Mouse (Mus musculus) thymus, adult 2 months (tissue): ENCODE results near the gene Smndc1. TPM values are rescaled to one million over a fixed set of nuclear protein-coding genes. Genes with fewer than 3 reads are reported as not detected.

Experiments used
- DNase-seq: peaks from one replicate; pipeline ENCODE4 v3.0.0; 2021
- H3K27ac ChIP-seq: fragments of 200-500 bp; 2 replicates; pipeline ENCODE4 v1.5.1; 2012; ENCODE audit warnings: low read length, control low read depth; ENCODE audit not compliant: control insufficient read depth, insufficient read depth
- H3K27me3 ChIP-seq: fragments of 200-500 bp; 2 replicates; pipeline ENCODE4 v1.6.1; 2012; ENCODE audit warnings: mild to moderate bottlenecking, low read length, moderate library complexity, mixed read lengths; ENCODE audit not compliant: control insufficient read depth, insufficient read depth
- H3K36me3 ChIP-seq: fragments of 200-500 bp; 2 replicates; pipeline ENCODE4 v1.6.1; 2012; ENCODE audit warnings: mild to moderate bottlenecking, low read length, moderate library complexity; ENCODE audit not compliant: control insufficient read depth, insufficient read depth
- H3K4me1 ChIP-seq: fragments of 200-500 bp; replicated peaks from 2 replicates; pipeline ENCODE4 v1.6.1; 2012; ENCODE audit warnings: low read length; ENCODE audit not compliant: control insufficient read depth, insufficient read depth
- H3K4me3 ChIP-seq: fragments of 200-500 bp; 2 replicates; pipeline ENCODE4 v1.5.1; 2012; ENCODE audit warnings: mild to moderate bottlenecking, low read length, control low read depth, moderate library complexity; ENCODE audit not compliant: control insufficient read depth, insufficient read depth
- CTCF ChIP-seq: fragments of 200-500 bp; IDR thresholded peaks from 2 replicates; pipeline ENCODE4 v1.5.1; 2012; ENCODE audit warnings: mild to moderate bottlenecking, control low read depth, low read length, moderate library complexity, borderline replicate concordance; ENCODE audit not compliant: control insufficient read depth, poor library complexity, insufficient read depth; ENCODE audit errors: extremely low read depth
- POLR2A ChIP-seq: fragments of 200-500 bp; IDR thresholded peaks from 2 replicates; pipeline ENCODE4 v1.6.1; 2012; ENCODE audit warnings: mild to moderate bottlenecking, low read length, control low read depth, moderate library complexity; ENCODE audit not compliant: control insufficient read depth, poor library complexity, insufficient read depth; ENCODE audit errors: extremely low read depth
- WGBS: fragments of 180-500 bp; shearing (Covaris S2); methylation state at CpG from one replicate; pipeline ENCODE4 v1.1.7; 2018; 5-methylcytosine and 5-hydroxymethylcytosine counted together
- polyA plus RNA-seq: library from polyadenylated mRNA; depleted of rRNA; stranded (reverse); fragments of >200 nt; gene quantifications from 2 replicates; pipeline ENCODE4 v1.2.3, GENCODE M21; 2012; rRNA removed

The Smndc1 gene
- 6.7 and 6.8 TPM in 2 replicates for polyA plus RNA-seq

- Histone ChIP-seq H3K4me3 (peak within 1 kb of the TSS; percentile 90), H3K36me3 (peaks cover 22% of the 10 kb centered on the region), H3K27ac (peak within 1 kb of the TSS; percentile 38), H3K4me1 (peaks cover 2% of the 10 kb centered on the region; the same call in 1 of the 2 replicates), H3K27me3 (no peaks in the 10 kb centered on the region)
- peak; percentile 69; the same call in 1 of the 2 replicates for TF ChIP-seq POLR2A
- TF ChIP-seq CTCF: 0 out of 2 replicates have a peak, but pooled peaks have one; percentile 45
- WGBS: under 1% methylated on average over 48 of the region's 48 CpGs
- DNase-seq: peak; percentile 99
These were observed at the start of gene Smndc1 for GRCm38 (mm10) chr19:53390495-53391007. Gene Smndc1 (minus strand): TSS chr19:53390578.

- 92% methylated on average over 7 of the region's 7 CpGs for WGBS
- H3K27ac ChIP-seq: peak overlapping the region; percentile 97
- H3K36me3 ChIP-seq: no peaks in the 10 kb centered on the region
- H3K4me3 ChIP-seq: no peak overlapping the region
- H3K27me3 ChIP-seq: no peaks in the 10 kb centered on the region
- peaks cover 69% of the 10 kb centered on the region for H3K4me1 ChIP-seq
- DNase-seq: no peak
- no peak for TF ChIP-seq POLR2A
- TF ChIP-seq CTCF: no peak
These were observed 49.0 kb upstream of the Smndc1 start for GRCm38 (mm10) chr19:53439340-53439739.

GRCm38 (mm10) chr19:53437991-53438390 lies 47.6 kb upstream of the Smndc1 start:
- H3K36me3 ChIP-seq: no peaks in the 10 kb centered on the region
- no peaks in the 10 kb centered on the region for H3K27me3 ChIP-seq
- TF ChIP-seq CTCF (no peak), POLR2A (no peak)
- H3K4me3 ChIP-seq: no peak overlapping the region
- WGBS: 92% methylated on average over 8 of the region's 8 CpGs
- peaks cover 67% of the 10 kb centered on the region for H3K4me1 ChIP-seq
- DNase-seq: no peak
- H3K27ac ChIP-seq: no peak overlapping the region

GRCm38 (mm10) chr19:53437311-53437958 lies 47.1 kb upstream of the Smndc1 start:
- 96% methylated on average over 8 of the region's 8 CpGs for WGBS

GRCm38 (mm10) chr19:53433949-53434689 lies 43.7 kb upstream of the Smndc1 start:
- no peak for DNase-seq
- H3K27ac ChIP-seq: peak overlapping the region; percentile 7; the same call in 1 of the 2 replicates

More at GRCm38 (mm10) chr19:53437311-53437958, 47.1 kb upstream of the Smndc1 start:
- Histone ChIP-seq H3K4me3 (no peak overlapping the region), H3K27ac (no peak overlapping the region), H3K4me1 (peaks cover 65% of the 10 kb centered on the region), H3K27me3 (no peaks in the 10 kb centered on the region), H3K36me3 (no peaks in the 10 kb centered on the region)
- no peak for TF ChIP-seq POLR2A
- no peak for TF ChIP-seq CTCF
- DNase-seq: no peak

GRCm38 (mm10) chr19:53431003-53431402 lies 40.6 kb upstream of the Smndc1 start:
- DNase-seq: no peak
- no peak overlapping the region for H3K4me3 ChIP-seq
- H3K4me1 ChIP-seq: peaks cover 24% of the 10 kb centered on the region
- H3K27ac ChIP-seq: no peak overlapping the region
- 93% methylated on average over 11 of the region's 11 CpGs for WGBS
- no peaks in the 10 kb centered on the region for H3K27me3 ChIP-seq
- TF ChIP-seq CTCF (no peak), POLR2A (no peak)
- no peaks in the 10 kb centered on the region for H3K36me3 ChIP-seq

More at GRCm38 (mm10) chr19:53433949-53434689, 43.7 kb upstream of the Smndc1 start:
- 66% methylated on average over 10 of the region's 10 CpGs for WGBS
- TF ChIP-seq CTCF (no peak), POLR2A (no peak)
- H3K36me3 ChIP-seq: no peaks in the 10 kb centered on the region
- H3K4me3 ChIP-seq: no peak overlapping the region
- no peaks in the 10 kb centered on the region for H3K27me3 ChIP-seq
- H3K4me1 ChIP-seq: peaks cover 41% of the 10 kb centered on the region
